Mouse (Mus musculus) lung, adult 2 months (tissue): ENCODE data around the gene Gmppb. TPM values are rescaled to one million over a fixed set of nuclear protein-coding genes. Genes with fewer than 3 reads are reported as not detected.

Experiments
- DNase-seq: peaks from one replicate; pipeline ENCODE4 v3.0.0; 2022
- H3K4me1 ChIP-seq: fragments of 200-500 bp; 2 replicates; pipeline ENCODE4 v1.6.1; 2011; ENCODE audit warnings: low read length; ENCODE audit not compliant: control insufficient read depth, insufficient read depth
- H3K4me3 ChIP-seq: fragments of 200-500 bp; replicated peaks from 2 replicates; pipeline ENCODE3; 2011; ENCODE audit warnings: low read depth, mild to moderate bottlenecking, control low read depth, low read length; ENCODE audit errors: extremely low read depth
- CTCF ChIP-seq: fragments of 200-500 bp; IDR thresholded peaks from 2 replicates; pipeline ENCODE4 v1.5.1; 2011; ENCODE audit warnings: mild to moderate bottlenecking, low read length, control low read depth; ENCODE audit not compliant: insufficient read depth
- POLR2A ChIP-seq: fragments of 200-500 bp; IDR thresholded peaks from 2 replicates; pipeline ENCODE4 v1.6.1; 2011; ENCODE audit warnings: low read depth, mild to moderate bottlenecking, control low read depth, low read length, borderline replicate concordance; ENCODE audit errors: extremely low read depth
- WGBS: fragments of 180-500 bp; shearing (Covaris S2); methylation state at CpG from one replicate; pipeline ENCODE4 v1.1.7; 2018; 5-methylcytosine and 5-hydroxymethylcytosine counted together
- polyA plus RNA-seq: library from polyadenylated mRNA; depleted of rRNA; stranded (reverse); fragments of >200 nt; gene quantifications from 2 replicates; pipeline ENCODE4 v1.2.3, GENCODE M21; 2012

Gene Gmppb
- polyA plus RNA-seq, 1 experiment: 20.3 TPM

DNA sequence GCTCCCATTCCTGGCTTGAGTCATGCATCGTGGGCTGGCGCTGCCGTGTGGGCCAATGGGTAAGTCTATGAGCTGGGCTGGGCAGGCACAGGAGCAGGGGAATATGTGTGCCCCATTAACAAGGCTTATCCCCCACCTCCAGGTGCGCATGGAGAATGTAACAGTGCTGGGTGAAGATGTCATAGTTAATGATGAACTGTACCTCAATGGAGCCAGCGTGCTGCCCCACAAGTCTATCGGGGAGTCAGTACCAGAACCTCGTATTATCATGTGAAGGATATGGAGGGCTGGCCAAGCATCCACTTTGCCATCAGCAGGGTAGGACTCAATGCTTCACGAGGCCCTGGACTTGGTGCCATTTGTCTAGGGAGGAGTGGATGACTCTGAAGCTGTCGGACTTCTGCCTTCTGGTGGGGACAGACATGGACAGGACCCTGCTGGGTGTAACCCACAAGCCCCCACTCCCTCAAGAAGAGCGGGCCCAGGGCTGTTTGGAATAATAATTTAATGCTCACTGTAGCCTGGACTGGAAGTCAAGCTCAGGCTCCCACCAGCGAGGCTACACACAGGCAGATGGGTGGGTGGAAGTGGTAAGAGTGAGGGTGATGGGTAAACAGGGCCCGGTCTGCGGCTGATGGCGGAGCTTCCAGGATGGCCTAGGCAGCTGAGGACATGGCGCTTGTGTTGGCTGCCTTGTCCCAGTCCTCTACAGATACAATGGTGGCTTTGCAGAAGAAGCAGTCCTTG, 2.3 kb downstream of the Gmppb start:
- H3K4me3 ChIP-seq: no peak overlapping the region
- no peak for DNase-seq
- H3K4me1 ChIP-seq: peaks cover 9% of the 10 kb centered on the region
- TF ChIP-seq POLR2A: no peak
- no peak for TF ChIP-seq CTCF
- 88% methylated on average over 15 of the region's 15 CpGs for WGBS

DNA sequence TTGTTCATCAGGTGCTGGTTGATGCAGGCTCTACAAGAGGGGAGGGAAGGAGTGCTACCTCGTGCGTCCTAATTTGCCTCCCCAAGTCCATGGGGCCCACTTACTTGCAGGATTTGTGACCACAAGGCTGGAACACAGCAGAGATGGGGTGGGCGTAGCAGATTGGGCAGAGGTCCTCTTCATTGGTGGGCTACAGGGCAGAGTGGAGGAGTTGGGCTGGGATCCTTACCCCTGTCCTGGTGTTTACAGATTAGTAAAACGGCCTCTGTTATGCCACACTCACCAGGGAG, 2.8 kb downstream of the Gmppb start:
- Histone ChIP-seq H3K4me1 (peaks cover 9% of the 10 kb centered on the region), H3K4me3 (no peak overlapping the region)
- TF ChIP-seq CTCF: no peak
- TF ChIP-seq POLR2A: no peak
- 75% methylated on average over 4 of the region's 4 CpGs for WGBS
- DNase-seq: no peak

DNA sequence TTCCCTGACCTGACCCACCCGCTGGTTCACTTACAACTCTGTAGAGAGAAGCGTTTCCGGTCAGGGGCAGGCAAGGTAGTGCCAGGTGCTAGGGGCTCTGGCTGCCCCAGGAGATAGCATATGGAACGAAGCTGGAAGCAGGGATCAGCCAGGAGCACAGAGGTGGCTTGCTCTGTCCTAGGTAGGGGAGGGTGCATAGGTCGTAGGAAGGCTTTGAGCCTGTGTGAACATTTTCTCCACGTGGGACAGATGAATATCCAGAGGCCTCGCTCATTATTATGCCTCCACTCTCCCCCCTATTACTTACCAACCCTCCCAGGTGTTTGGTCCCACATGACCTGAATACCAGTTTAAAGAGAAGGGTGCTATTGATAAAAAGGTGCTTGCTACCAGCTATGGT, 3.4 kb downstream of the Gmppb start:
- DNase-seq: no peak
- 71% methylated on average over 7 of the region's 7 CpGs for WGBS
- TF ChIP-seq POLR2A: no peak
- TF ChIP-seq CTCF: no peak
- peaks cover 9% of the 10 kb centered on the region for H3K4me1 ChIP-seq
- H3K4me3 ChIP-seq: no peak overlapping the region

DNA sequence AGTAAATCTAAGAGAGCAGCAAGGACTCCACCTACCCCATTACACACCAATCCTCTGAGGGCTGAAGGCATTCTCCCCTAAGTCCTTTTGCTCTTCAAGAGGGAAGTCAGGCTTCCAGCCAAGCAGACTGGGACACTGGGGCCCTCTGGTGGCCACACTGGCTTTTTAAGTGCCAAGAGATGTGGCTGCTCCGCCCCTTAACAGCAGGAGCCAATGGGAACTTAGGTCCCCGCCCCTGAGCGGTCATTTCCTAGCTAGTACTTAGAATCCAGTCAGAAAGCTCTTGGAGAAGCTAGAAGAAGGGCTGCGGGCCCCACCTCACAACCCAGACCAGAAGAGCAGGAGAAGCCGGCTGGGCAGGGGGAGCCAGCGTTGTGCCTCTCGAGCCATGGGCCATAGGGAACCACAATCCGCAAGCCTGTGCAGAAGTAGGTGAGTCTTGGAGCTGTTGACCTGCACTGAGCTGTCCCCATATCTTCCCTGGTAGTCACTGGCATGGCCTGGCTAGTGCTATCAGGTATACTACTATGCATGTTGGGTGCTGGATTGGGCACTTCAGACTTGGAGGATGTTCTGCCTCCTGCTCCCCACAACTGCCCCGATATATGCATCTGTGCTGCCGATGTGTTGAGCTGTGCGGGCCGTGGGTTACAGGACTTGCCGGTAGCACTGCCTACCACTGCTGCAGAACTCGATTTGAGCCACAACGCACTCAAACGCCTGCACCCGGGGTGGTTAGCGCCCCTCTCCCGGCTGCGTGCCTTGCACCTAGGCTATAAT, 4.0 kb downstream of the Gmppb start, which contains the start of gene Amigo3:
TSS of gene Amigo3 (plus strand) at position 275 of the 780 bp plus-strand sequence.
- WGBS: 51% methylated on average over 20 of the region's 20 CpGs
- Histone ChIP-seq H3K4me3 (no peak within 1 kb of the TSS), H3K4me1 (peaks cover 9% of the 10 kb centered on the region)
- DNase-seq: peak; percentile 97
- TF ChIP-seq CTCF: peak; percentile 85
- TF ChIP-seq POLR2A: peak; percentile 38; the same call in 1 of the 2 replicates

DNA sequence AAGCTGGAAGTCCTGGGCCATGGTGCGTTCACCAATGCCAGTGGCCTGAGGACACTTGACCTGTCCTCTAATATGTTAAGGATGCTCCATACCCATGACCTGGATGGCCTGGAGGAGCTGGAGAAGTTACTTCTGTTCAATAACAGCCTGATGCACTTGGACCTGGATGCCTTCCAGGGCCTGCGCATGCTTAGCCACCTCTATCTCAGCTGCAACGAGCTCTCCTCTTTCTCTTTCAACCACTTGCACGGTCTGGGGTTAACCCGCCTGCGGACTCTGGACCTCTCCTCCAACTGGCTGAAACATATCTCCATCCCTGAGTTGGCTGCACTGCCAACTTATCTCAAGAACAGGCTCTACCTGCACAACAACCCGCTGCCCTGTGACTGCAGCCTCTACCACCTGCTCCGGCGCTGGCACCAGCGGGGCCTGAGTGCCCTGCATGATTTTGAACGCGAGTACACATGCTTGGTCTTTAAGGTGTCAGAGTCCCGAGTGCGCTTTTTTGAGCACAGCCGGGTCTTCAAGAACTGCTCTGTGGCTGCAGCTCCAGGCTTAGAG, 4.7 kb downstream of the Gmppb start:
- no peak overlapping the region for H3K4me3 ChIP-seq
- 79% methylated on average over 15 of the region's 15 CpGs for WGBS
- TF ChIP-seq POLR2A (no peak), CTCF (no peak)
- no peak for DNase-seq
- peaks cover 9% of the 10 kb centered on the region for H3K4me1 ChIP-seq

DNA sequence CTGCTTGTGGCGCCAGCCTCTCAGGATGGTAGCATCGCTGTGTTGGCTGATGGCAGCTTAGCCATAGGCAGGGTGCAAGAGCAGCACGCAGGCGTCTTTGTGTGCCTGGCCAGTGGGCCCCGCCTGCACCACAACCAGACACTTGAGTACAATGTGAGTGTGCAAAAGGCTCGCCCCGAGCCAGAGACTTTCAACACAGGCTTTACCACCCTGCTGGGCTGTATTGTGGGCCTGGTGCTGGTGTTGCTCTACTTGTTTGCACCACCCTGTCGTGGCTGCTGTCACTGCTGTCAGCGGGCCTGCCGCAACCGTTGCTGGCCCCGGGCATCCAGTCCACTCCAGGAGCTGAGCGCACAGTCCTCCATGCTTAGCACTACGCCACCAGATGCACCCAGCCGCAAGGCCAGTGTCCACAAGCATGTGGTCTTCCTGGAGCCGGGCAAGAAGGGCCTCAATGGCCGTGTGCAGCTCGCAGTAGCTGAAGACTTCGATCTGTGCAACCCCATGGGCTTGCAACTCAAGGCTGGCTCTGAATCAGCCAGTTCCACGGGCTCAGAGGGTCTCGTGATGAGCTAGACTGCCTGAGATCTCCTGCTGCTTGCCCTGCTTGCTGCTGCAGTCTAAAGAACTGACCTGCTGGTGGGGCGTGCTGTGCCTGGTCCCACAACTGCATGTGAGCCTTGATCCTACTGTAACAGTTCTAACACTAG, 5.4 kb downstream of the Gmppb start:
- no peak for DNase-seq
- peaks cover 7% of the 10 kb centered on the region for H3K4me1 ChIP-seq
- no peak for TF ChIP-seq CTCF
- no peak for TF ChIP-seq POLR2A
- no peak overlapping the region for H3K4me3 ChIP-seq
- 87% methylated on average over 22 of the region's 22 CpGs for WGBS

DNA sequence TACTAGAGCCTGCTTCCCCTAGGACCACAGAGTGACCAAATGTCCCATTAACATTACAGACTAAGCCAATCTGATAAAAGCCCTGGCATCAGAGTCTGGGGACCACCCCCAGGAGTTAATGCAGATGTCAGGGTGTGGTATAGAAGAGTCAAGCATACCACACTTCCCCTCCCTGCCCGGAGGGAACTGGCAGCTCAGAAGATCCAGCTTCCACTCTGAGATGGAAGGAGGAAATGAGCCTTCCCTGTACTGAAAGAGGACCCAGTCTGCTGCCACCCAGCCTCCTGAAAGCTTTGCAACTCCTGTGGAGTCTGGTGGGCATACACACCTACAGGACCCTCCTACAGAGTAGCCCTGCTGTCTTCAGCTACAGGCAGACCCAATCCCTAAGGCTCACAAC, 6.0 kb downstream of the Gmppb start:
- peaks cover 6% of the 10 kb centered on the region for H3K4me1 ChIP-seq
- 40% methylated on average over 1 of the region's 1 CpGs for WGBS
- TF ChIP-seq CTCF (no peak), POLR2A (no peak)
- no peak overlapping the region for H3K4me3 ChIP-seq
- DNase-seq: no peak

DNA sequence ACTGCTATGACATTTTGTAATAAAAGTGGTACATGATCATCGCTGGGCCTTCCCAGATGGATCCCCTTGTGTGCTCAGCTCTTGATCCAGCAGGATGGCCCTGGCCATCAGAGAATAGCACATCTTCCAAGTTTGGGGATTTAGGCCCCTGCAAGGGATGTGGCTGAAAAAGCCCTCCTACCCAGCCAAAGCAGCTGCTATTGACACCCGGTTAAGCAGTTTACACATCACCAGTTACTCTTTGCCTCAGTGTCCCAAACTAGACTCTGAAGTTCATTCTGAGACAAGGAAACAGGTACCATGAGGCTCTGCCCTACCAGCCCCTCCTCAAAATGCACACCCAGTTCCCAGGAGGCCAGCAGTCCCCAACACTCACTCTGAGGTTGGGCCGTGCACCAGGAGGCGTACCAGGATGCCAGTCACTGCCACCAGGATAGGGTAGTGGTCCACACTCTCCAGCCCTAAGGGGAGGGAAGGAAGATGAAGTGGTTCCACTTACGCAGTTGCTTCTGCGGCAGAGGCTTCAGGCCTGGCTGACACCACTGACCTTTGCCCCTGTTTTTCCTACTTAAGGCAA, 6.7 kb downstream of the Gmppb start:
- 87% methylated on average over 6 of the region's 6 CpGs for WGBS
- TF ChIP-seq POLR2A (no peak), CTCF (no peak)
- no peak for DNase-seq
- H3K4me1 ChIP-seq: peaks cover 6% of the 10 kb centered on the region
- no peak overlapping the region for H3K4me3 ChIP-seq

DNA sequence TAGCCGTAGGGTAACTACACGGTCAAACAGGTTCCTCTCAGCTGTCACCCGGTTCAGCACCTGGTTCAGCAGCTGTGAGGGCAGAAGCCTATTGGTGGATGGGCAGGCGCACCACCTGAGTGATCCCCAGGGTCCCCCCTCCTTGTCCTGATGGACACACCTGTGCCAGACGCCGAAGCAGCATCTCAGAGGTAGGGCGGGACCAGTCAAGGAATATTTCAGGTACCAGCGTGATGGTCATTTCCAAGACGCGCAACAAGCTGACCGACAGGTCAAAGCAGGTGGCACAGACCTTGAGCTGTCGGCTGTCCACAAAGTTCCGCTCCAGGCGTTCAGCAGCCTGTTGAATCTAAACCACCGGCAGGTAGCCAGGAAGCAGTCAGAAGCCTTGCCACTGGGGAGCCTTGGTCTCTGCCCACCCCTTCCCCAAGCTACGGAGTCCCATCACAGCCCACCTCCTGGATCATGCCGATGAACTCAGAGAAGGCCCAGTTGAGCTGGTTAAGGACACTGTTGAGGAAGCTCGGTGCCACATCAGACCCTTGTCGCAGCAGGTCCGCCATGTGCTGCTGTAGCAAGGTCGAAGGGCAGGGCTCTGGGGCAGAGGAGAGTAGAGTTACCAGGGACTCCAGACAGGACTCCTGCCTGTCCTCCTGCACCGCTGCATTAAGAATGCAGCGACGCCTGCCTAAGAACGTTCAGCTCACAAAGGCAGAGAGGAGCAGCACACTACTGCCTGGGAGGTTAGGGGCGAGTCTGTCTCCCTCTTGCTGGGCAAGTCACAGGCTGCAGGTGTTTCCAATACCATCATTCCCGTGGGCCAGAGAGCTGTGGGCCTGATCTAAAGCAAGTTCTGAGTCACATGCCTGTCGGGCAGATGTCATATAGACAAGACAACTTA, 7.6 kb downstream of the Gmppb start:
- Histone ChIP-seq H3K4me1 (peaks cover 6% of the 10 kb centered on the region), H3K4me3 (no peak overlapping the region)
- TF ChIP-seq POLR2A (no peak), CTCF (no peak)
- no peak for DNase-seq
- WGBS: 86% methylated on average over 28 of the region's 28 CpGs
